Mouse (Mus musculus) hindbrain, postnatal 0 days (tissue): ENCODE results near the gene Gm10762. TPM values are rescaled to one million over a fixed set of nuclear protein-coding genes. Genes with fewer than 3 reads are reported as not detected.
"Not testable (repeated sequence)": the region's sequence is repeated elsewhere in the genome, so short reads cannot be mapped to it uniquely, and the experiment has no call there.

Source experiments
- ATAC-seq: fragments of 200-750 bp; cut with Nextera tagmentation; 2 replicates; pipeline ENCODE4 v1.8.0; 2017; ENCODE audit warnings: mild to moderate bottlenecking, moderate TSS enrichment, moderate library complexity
- DNase-seq: peaks from one replicate; pipeline ENCODE4 v3.0.0-alpha.2; 2015; ENCODE audit warnings: low spot score
- H3K27ac ChIP-seq: fragments of 300-500 bp; sonication (generic); 2 replicates; pipeline ENCODE4 v1.5.1; 2014; ENCODE audit warnings: mild to moderate bottlenecking
- H3K27me3 ChIP-seq: fragments of 300-500 bp; sonication (generic); 2 replicates; pipeline ENCODE4 v1.6.1; 2014; ENCODE audit warnings: low read length, mixed read lengths; ENCODE audit not compliant: insufficient read depth
- H3K36me3 ChIP-seq: fragments of 300-500 bp; sonication (generic); 2 replicates; pipeline ENCODE4 v1.6.1; 2014; ENCODE audit warnings: low read length, mixed read lengths; ENCODE audit not compliant: insufficient read depth
- H3K4me1 ChIP-seq: fragments of 300-500 bp; sonication (generic); 2 replicates; pipeline ENCODE4 v1.6.1; 2014; ENCODE audit warnings: antibody characterized with exemption, low read length, mixed read lengths; ENCODE audit not compliant: insufficient read depth
- H3K4me2 ChIP-seq: fragments of 300-500 bp; sonication (generic); 2 replicates; pipeline ENCODE4 v1.6.1; 2014; ENCODE audit warnings: low read depth, mild to moderate bottlenecking, low read length, moderate library complexity, mixed read lengths
- H3K4me3 ChIP-seq: fragments of 300-500 bp; sonication (generic); 2 replicates; pipeline ENCODE4 v1.5.1; 2014; ENCODE audit warnings: low read length
- H3K9ac ChIP-seq: fragments of 300-500 bp; sonication (generic); replicated peaks from 2 replicates; pipeline ENCODE4 v1.6.1; 2014; ENCODE audit warnings: mild to moderate bottlenecking, low read length, moderate library complexity, mixed read lengths
- H3K9me3 ChIP-seq: fragments of 300-500 bp; sonication (generic); 2 replicates; pipeline ENCODE4 v1.6.1; 2016; ENCODE audit warnings: low read length, mixed read lengths
- CTCF ChIP-seq: IDR thresholded peaks from 2 replicates; pipeline ENCODE4 v1.5.1; 2016; ENCODE audit warnings: antibody characterized with exemption, control low read depth, low read depth
- WGBS: fragments of 180-500 bp; shearing (Covaris S2); extraction: QIAGEN DNeasy Blood & Tissue Kit; methylation state at CpG from one replicate; pipeline ENCODE4 v1.1.7; 2014; 5-methylcytosine and 5-hydroxymethylcytosine counted together
- polyA plus RNA-seq: library from polyadenylated mRNA; unstranded; fragments of >200 nt; fragmentation: Nextera tagmentation; extraction: Ambion mirVana; gene quantifications from 2 replicates; pipeline ENCODE4 v1.2.1, GENCODE M21; 2015
- total RNA-seq: library from RNA; depleted of rRNA; stranded (reverse); fragments of >200 nt; gene quantifications from 2 replicates; pipeline ENCODE4 v1.2.3, GENCODE M21; 2014; rRNA removed

Gm10762 gene
- 22.2 and 33.4 TPM in 2 replicates for total RNA-seq
- 19.8 and 22.0 TPM in 2 replicates for polyA plus RNA-seq

- Histone ChIP-seq H3K9me3 (no peaks in the 10 kb centered on the region), H3K4me3 (peak within 1 kb of the TSS; percentile 95), H3K9ac (peak within 1 kb of the TSS; percentile 100), H3K27ac (peak within 1 kb of the TSS; percentile 100), H3K4me1 (0 out of 2 replicates have a peak, but pooled peaks cover 2% of the 10 kb centered on the region), H3K27me3 (no peaks in the 10 kb centered on the region), H3K4me2 (peak within 1 kb of the TSS; percentile 62), H3K36me3 (no peaks in the 10 kb centered on the region)
- DNase-seq (peak; percentile 86), ATAC-seq (peak; percentile 72)
- TF ChIP-seq CTCF, result no peak
- under 1% methylated on average over 72 of the region's 80 CpGs for WGBS
Observed at GRCm38 (mm10) chr2:128967661-128968441, at the start of gene Gm10762. Gm10762 (minus strand) TSS chr2:128967725.

- not testable (repeated sequence) for H3K27me3 ChIP-seq, H3K4me3 ChIP-seq, H3K9ac ChIP-seq, H3K4me2 ChIP-seq, H3K4me1 ChIP-seq, H3K27ac ChIP-seq, H3K9me3 ChIP-seq, H3K36me3 ChIP-seq, ATAC-seq
- TF ChIP-seq CTCF, result peak; percentile 37
- DNase-seq, result peak; percentile 21
- WGBS, result 84% methylated on average over 2 of the region's 2 CpGs
Observed at GRCm38 (mm10) chr2:129008867-129009266, 41.3 kb upstream of the Gm10762 start.

DNA sequence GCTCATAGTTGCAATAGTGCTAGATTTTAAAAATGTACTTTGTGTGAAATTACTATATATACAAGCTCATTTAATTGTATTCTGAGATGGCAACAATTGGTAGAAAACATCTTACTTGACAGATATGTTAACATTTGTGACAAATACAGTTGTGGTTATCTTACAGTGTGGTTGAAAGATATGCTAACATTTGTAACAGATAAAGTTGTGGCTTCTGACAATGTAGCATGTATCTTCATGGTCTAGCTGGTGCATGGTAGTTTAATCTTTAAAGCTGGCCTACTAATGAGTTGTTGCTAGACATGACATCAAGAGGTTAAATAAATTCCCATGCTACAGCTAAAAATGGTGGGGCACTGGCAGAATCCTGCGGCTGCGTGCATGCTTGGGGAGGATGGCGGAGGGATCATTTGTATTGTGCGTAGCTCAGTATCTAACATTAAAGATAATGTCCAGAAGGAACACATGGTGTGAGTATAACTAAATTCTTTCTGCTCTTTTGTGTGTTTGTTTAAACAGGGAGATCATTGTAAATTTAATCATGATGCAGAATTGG is 38.7 kb upstream of the Gm10762 start:
- H3K4me3 ChIP-seq, result no peak overlapping the region
- no peaks in the 10 kb centered on the region for H3K9me3 ChIP-seq
- H3K27ac ChIP-seq, result no peak overlapping the region
- H3K4me1 ChIP-seq, result no peaks in the 10 kb centered on the region
- no peaks in the 10 kb centered on the region for H3K27me3 ChIP-seq
- no peaks in the 10 kb centered on the region for H3K36me3 ChIP-seq
- H3K9ac ChIP-seq, result no peak overlapping the region
- no peak for TF ChIP-seq CTCF
- ATAC-seq, result no peak
- WGBS, result 68% methylated on average over 4 of the region's 4 CpGs
- H3K4me2 ChIP-seq, result no peak overlapping the region
- DNase-seq, result no peak

GRCm38 (mm10) chr2:129004872-129005271 is 37.3 kb upstream of the Gm10762 start:
- no peaks in the 10 kb centered on the region for H3K4me1 ChIP-seq
- TF ChIP-seq CTCF, result no peak
- no peak overlapping the region for H3K9ac ChIP-seq
- DNase-seq (no peak), ATAC-seq (no peak)
- no peaks in the 10 kb centered on the region for H3K36me3 ChIP-seq
- no peak overlapping the region for H3K4me2 ChIP-seq
- no peaks in the 10 kb centered on the region for H3K9me3 ChIP-seq
- H3K27me3 ChIP-seq, result no peaks in the 10 kb centered on the region
- no peak overlapping the region for H3K4me3 ChIP-seq
- no peak overlapping the region for H3K27ac ChIP-seq

GRCm38 (mm10) chr2:128984746-128985145 is 17.2 kb upstream of the Gm10762 start:
- Histone ChIP-seq H3K4me3 (no peak overlapping the region), H3K27me3 (no peaks in the 10 kb centered on the region), H3K4me2 (no peak overlapping the region), H3K36me3 (no peaks in the 10 kb centered on the region), H3K9me3 (no peaks in the 10 kb centered on the region), H3K9ac (no peak overlapping the region), H3K27ac (no peak overlapping the region), H3K4me1 (no peaks in the 10 kb centered on the region)
- ATAC-seq (no peak), DNase-seq (no peak)
- WGBS, result 88% methylated on average over 3 of the region's 3 CpGs
- no peak for TF ChIP-seq CTCF

- Histone ChIP-seq H3K4me1 (no peaks in the 10 kb centered on the region), H3K36me3 (no peaks in the 10 kb centered on the region), H3K4me3 (no peak overlapping the region), H3K27ac (no peak overlapping the region), H3K9me3 (no peaks in the 10 kb centered on the region), H3K4me2 (no peak overlapping the region), H3K9ac (no peak overlapping the region), H3K27me3 (no peaks in the 10 kb centered on the region)
- 78% methylated on average over 4 of the region's 4 CpGs for WGBS
- TF ChIP-seq CTCF, result no peak
- DNase-seq, result no peak
- no peak for ATAC-seq
Observed at GRCm38 (mm10) chr2:128975572-128975971, 8.0 kb upstream of the Gm10762 start.

- H3K4me2 ChIP-seq, result no peak overlapping the region
- H3K4me3 ChIP-seq, result no peak overlapping the region
- no peaks in the 10 kb centered on the region for H3K4me1 ChIP-seq
- ATAC-seq, result no peak
- H3K27ac ChIP-seq, result no peak overlapping the region
- H3K9ac ChIP-seq, result no peak overlapping the region
- no peaks in the 10 kb centered on the region for H3K9me3 ChIP-seq
- no peak for DNase-seq
- no peaks in the 10 kb centered on the region for H3K27me3 ChIP-seq
- H3K36me3 ChIP-seq, result no peaks in the 10 kb centered on the region
- no peak for TF ChIP-seq CTCF
Observed at GRCm38 (mm10) chr2:128972301-128972700, 4.8 kb upstream of the Gm10762 start.
